Mouse (Mus musculus) naive thymus-derived CD4-positive, alpha-beta T cell, adult 5 months (primary cell): ENCODE data around the gene Lrrc75b. TPM values are rescaled to one million over a fixed set of nuclear protein-coding genes. Genes with fewer than 3 reads are reported as not detected.

Experiments used
- polyA plus RNA-seq: library from polyadenylated mRNA; unstranded; fragments of 100-300 nt; shearing (Covaris generic); gene quantifications from one replicate; pipeline ENCODE4 v1.2.1, GENCODE M21; 2017

Gene Lrrc75b
- polyA plus RNA-seq = 3.1 TPM

DNA sequence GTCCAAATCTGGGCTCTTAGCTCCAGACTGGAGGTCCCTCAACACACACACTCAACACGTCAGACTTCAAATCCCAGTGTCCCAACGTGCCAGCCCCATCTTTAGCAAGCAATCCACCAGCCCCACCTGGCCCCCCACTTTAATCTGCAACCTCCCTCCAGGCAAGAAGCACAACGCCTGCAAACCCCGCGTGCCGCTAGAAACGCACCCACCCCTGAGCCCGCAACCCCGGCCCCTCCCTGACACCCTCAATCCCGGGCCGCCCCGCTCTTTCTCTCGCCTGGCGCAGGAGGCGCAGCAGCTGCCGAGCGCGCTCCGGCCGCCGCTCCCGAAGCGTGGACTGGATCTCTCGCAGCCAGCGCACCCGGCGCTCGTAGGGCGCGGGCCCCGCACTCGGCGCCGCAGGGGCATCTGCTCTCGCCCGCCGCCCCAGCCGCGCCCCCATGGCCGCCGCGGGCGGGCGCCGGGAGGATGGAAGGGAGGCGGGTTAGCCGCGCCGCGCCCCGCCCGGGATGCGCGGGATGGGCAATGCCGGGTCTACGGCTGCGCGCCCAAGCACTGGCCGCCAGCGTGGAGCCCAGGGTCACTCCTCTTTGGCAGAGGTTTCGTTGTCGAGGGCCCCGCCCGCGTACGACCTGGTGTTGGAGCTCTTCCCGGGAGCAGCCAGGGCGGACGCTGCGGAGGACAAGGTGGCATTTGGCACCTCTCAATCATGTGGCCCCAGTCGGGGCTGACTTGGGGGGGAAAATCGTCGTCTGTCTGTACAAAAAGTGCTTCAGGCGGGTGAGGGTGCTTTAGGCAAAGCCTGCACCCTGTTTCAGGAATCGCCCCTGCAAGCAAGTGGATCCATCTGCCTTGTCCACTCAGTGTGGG is at the start of gene Lrrc75b:
Gene Lrrc75b, minus strand, starts transcription at position 655 of the 873 bp plus-strand sequence.

DNA sequence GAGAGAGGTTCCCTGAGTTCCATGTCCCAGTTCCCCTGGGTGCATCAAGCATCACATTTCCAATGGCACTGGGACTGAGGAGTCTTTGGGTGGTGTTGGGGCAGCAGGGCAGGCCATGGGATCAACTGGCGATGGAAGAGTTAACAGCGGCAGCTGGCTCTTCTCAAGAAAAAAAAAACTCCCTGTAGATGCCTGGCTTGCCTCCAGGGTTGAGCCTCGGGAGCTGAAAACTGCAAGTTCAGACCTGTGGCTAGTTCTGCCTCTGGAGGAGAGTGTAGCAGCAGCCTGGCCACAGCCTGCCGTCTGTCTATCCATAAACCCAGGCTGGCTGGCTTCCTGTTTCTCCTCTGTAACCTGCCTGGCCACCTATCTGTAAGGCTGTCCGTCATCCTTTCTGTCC is 29.0 kb upstream of the Lrrc75b start, which contains the start of gene Ggt5:
Gene Ggt5, plus strand, starts transcription at position 212 of the 400 bp plus-strand sequence.

DNA sequence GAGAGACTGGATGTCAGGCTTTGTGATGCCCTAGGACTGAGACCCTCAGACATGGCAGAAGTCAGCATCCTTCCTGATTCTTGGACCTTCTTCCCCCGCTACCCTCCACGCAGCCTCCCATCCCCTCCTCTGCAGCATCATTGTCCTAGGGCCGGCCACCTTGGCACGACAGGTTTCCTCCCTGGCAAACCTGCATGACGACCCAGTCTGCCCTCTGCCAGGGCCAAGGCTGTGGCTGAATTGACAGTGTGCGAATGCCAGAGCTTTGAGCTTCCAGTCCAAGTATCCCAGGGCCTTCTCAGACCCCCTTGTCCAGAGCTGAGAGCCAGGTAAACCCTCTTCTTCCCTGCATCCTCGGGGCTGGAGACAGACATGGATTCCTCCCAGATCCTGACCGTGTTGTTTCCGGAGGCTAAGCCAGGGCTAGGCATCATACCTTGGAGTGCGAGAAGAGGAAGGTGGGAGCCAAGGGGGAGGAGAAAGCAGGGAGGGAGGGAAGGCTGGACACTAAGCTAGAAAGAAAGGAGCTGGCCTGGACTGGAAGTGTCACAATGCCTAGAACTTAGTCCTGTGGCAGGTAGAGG is 1.0 kb upstream of the Lrrc75b start, which contains the start of gene Ggt1:
Gene Ggt1, plus strand, starts transcription at position 534 of the 584 bp plus-strand sequence.

DNA sequence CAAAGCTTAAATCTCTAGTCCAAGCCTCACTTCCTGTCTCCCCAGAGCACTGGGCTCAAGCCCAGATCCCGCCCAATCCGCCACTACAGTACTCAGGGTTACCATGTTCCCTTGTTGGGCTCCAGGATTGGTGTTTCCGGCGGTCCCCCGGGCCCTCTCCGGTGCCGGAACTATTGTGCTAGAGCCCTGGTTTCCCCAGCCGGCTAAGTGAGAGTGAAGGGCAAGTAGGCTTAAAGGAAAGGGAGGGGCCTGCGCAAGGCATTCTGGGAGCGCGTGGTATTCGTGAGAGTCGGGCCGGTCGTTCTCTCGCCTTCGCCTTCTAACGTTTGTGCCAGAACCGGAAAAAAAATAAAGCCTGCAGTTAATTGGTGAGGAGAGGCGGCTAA is 42.4 kb downstream of the Lrrc75b start, which contains the start of gene Gucd1:
Gene Gucd1, minus strand, starts transcription at position 215 of the 386 bp plus-strand sequence.

DNA sequence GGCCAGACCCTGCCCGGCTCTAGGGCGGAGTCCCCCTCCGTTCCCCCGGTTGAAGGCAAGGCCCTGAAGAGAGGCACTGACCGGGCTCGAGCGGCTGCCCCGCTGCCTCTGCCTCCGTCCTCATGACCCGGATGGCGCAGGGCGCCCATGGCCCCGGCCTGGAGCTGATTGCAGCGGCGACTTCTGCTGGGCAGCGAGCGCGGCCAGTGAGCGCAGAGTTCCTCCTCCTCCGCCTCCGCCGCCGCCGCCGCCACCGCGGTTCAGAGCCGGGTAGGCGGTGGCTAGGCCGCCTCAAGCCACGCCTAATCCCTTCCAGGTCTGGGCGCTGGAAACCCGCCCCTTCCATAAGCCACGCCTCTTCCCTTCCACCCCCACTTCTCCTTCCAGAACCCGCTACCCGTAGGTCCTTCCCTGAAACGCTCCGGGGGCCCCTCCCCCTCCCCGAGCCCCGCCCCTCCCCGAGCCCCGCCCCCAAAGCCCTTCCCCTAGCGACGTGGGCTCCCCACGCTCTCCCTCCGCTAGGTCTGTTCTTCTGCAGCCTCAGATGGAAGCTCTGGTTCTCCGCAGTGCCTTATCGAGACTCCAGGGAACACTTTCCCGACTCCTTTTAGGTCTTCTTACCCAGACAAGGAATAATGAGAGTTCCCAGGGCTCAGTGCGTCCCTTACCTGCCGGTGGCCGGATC is 42.9 kb downstream of the Lrrc75b start, which contains the start of gene Snrpd3:
Gene Snrpd3, plus strand, starts transcription at position 479 of the 685 bp plus-strand sequence.

Other genes starting within 250 kb of the Lrrc75b start
- 18.2 TPM for gene Adora2a, start 243.5 kb downstream of the Lrrc75b start, polyA plus RNA-seq
- 0.14 TPM for gene Upb1, start 159.2 kb downstream of the Lrrc75b start, polyA plus RNA-seq
- gene Snrpd3, start 42.8 kb downstream of the Lrrc75b start, polyA plus RNA-seq = 175 TPM
- 21.6 TPM for gene Gucd1, start 42.4 kb downstream of the Lrrc75b start, polyA plus RNA-seq
- gene Ggt1, start 1.3 kb upstream of the Lrrc75b start, polyA plus RNA-seq = 12.2 TPM
- gene Ggt5, start 29.0 kb upstream of the Lrrc75b start, polyA plus RNA-seq = 45.3 TPM
- gene Susd2, start 83.7 kb upstream of the Lrrc75b start, polyA plus RNA-seq = 0.93 TPM
- 50.0 TPM for gene Cabin1, start 204.0 kb upstream of the Lrrc75b start, polyA plus RNA-seq
- gene Ddt, start 213.1 kb upstream of the Lrrc75b start, polyA plus RNA-seq = 32.2 TPM
- not detected for gene Gm20441, start 220.6 kb upstream of the Lrrc75b start, polyA plus RNA-seq
- gene Gstt3, start 221.1 kb upstream of the Lrrc75b start, polyA plus RNA-seq = not detected
- gene Gstt1, start 238.3 kb upstream of the Lrrc75b start, polyA plus RNA-seq = not detected